Mouse (Mus musculus): ENCODE results near the gene March1. TPM values are rescaled to one million over a fixed set of nuclear protein-coding genes. Genes with fewer than 3 reads are reported as not detected.

The March1 gene
- 0.05 and 0.14 TPM in 2 replicates for polyA plus RNA-seq (2016; fragmentation: Nextera tagmentation; extraction: Ambion mirVana)

GRCm38 (mm10) chr8:65617871-65618751 lies at the start of gene March1:
Gene March1 (plus strand): TSS chr8:65617900.
- Histone ChIP-seq H3K27ac (no peak within 1 kb of the TSS), H3K4me3 (peak within 1 kb of the TSS; percentile 24; the same call in 1 of the 2 replicates), H3K4me1 (no peaks in the 10 kb centered on the region), H3K27me3 (ENCODE audit: insufficient read depth, poor library complexity, severe bottlenecking) (peaks cover 21% of the 10 kb centered on the region), H3K9me3 (no peaks in the 10 kb centered on the region), H3K36me3 (no peaks in the 10 kb centered on the region)
- no peak for DNase-seq (ENCODE audit: low spot score)
- 2% methylated on average over 23 of the region's 23 CpGs for WGBS

- Histone ChIP-seq H3K27ac (no peak overlapping the region), H3K36me3 (no peaks in the 10 kb centered on the region), H3K27me3 (ENCODE audit: insufficient read depth, poor library complexity, severe bottlenecking) (no peaks in the 10 kb centered on the region), H3K4me1 (no peaks in the 10 kb centered on the region), H3K9me3 (peaks cover 2% of the 10 kb centered on the region; the same call in 1 of the 2 replicates), H3K4me3 (no peak overlapping the region)
- DNase-seq (ENCODE audit: low spot score) = no peak
- WGBS = 32% methylated on average over 1 of the region's 1 CpGs
Observed at GRCm38 (mm10) chr8:65586909-65587308, 30.8 kb upstream of the March1 start.

GRCm38 (mm10) chr8:65603241-65603640 lies 14.5 kb upstream of the March1 start:
- no peaks in the 10 kb centered on the region for H3K4me1 ChIP-seq
- 48% methylated on average over 2 of the region's 2 CpGs for WGBS
- H3K27ac ChIP-seq = no peak overlapping the region
- H3K27me3 ChIP-seq (ENCODE audit: insufficient read depth, poor library complexity, severe bottlenecking) = no peaks in the 10 kb centered on the region
- no peaks in the 10 kb centered on the region for H3K36me3 ChIP-seq
- H3K9me3 ChIP-seq = no peaks in the 10 kb centered on the region
- no peak overlapping the region for H3K4me3 ChIP-seq
- DNase-seq (ENCODE audit: low spot score) = no peak

- Histone ChIP-seq H3K4me1 (no peaks in the 10 kb centered on the region), H3K36me3 (no peaks in the 10 kb centered on the region), H3K9me3 (no peaks in the 10 kb centered on the region), H3K27ac (no peak overlapping the region), H3K4me3 (no peak overlapping the region), H3K27me3 (ENCODE audit: insufficient read depth, poor library complexity, severe bottlenecking) (no peaks in the 10 kb centered on the region)
- no peak for DNase-seq (ENCODE audit: low spot score)
- WGBS = 72% methylated on average over 2 of the region's 2 CpGs
Observed at GRCm38 (mm10) chr8:65609509-65609908, 8.2 kb upstream of the March1 start.

GRCm38 (mm10) chr8:65618966-65619365 lies 1.3 kb downstream of the March1 start:
- H3K27me3 ChIP-seq (ENCODE audit: insufficient read depth, poor library complexity, severe bottlenecking) = peaks cover 21% of the 10 kb centered on the region
- no peak overlapping the region for H3K4me3 ChIP-seq
- no peak for DNase-seq (ENCODE audit: low spot score)
- no peaks in the 10 kb centered on the region for H3K36me3 ChIP-seq
- H3K27ac ChIP-seq = no peak overlapping the region
- WGBS = 40% methylated on average over 7 of the region's 7 CpGs
- H3K9me3 ChIP-seq = no peaks in the 10 kb centered on the region
- no peaks in the 10 kb centered on the region for H3K4me1 ChIP-seq

- Histone ChIP-seq H3K9me3 (no peaks in the 10 kb centered on the region), H3K36me3 (no peaks in the 10 kb centered on the region), H3K4me3 (no peak overlapping the region), H3K27me3 (ENCODE audit: insufficient read depth, poor library complexity, severe bottlenecking) (no peaks in the 10 kb centered on the region), H3K27ac (no peak overlapping the region), H3K4me1 (no peaks in the 10 kb centered on the region)
- DNase-seq (ENCODE audit: low spot score) = no peak
Observed at GRCm38 (mm10) chr8:65644931-65645330, 27.2 kb downstream of the March1 start.

GRCm38 (mm10) chr8:65645502-65645901 lies 27.8 kb downstream of the March1 start:
- Histone ChIP-seq H3K4me3 (no peak overlapping the region), H3K4me1 (no peaks in the 10 kb centered on the region), H3K27ac (no peak overlapping the region), H3K9me3 (no peaks in the 10 kb centered on the region), H3K27me3 (ENCODE audit: insufficient read depth, poor library complexity, severe bottlenecking) (no peaks in the 10 kb centered on the region), H3K36me3 (no peaks in the 10 kb centered on the region)
- DNase-seq (ENCODE audit: low spot score) = no peak
- 82% methylated on average over 1 of the region's 1 CpGs for WGBS

GRCm38 (mm10) chr8:65645945-65646344 lies 28.2 kb downstream of the March1 start:
- Histone ChIP-seq H3K27me3 (ENCODE audit: insufficient read depth, poor library complexity, severe bottlenecking) (no peaks in the 10 kb centered on the region), H3K36me3 (no peaks in the 10 kb centered on the region), H3K27ac (no peak overlapping the region), H3K4me3 (no peak overlapping the region), H3K9me3 (no peaks in the 10 kb centered on the region), H3K4me1 (no peaks in the 10 kb centered on the region)
- WGBS = 68% methylated on average over 1 of the region's 1 CpGs
- DNase-seq (ENCODE audit: low spot score) = no peak

GRCm38 (mm10) chr8:65655924-65656323 lies 38.2 kb downstream of the March1 start:
- DNase-seq (ENCODE audit: low spot score) = no peak
- H3K27ac ChIP-seq = no peak overlapping the region
- no peaks in the 10 kb centered on the region for H3K36me3 ChIP-seq
- no peaks in the 10 kb centered on the region for H3K27me3 ChIP-seq (ENCODE audit: insufficient read depth, poor library complexity, severe bottlenecking)
- no peaks in the 10 kb centered on the region for H3K4me1 ChIP-seq
- WGBS = 77% methylated on average over 6 of the region's 6 CpGs
- no peak overlapping the region for H3K4me3 ChIP-seq
- no peaks in the 10 kb centered on the region for H3K9me3 ChIP-seq

GRCm38 (mm10) chr8:65661885-65662284 lies 44.2 kb downstream of the March1 start:
- DNase-seq (ENCODE audit: low spot score) = no peak
- WGBS = 84% methylated on average over 2 of the region's 2 CpGs
- no peaks in the 10 kb centered on the region for H3K36me3 ChIP-seq
- H3K4me3 ChIP-seq = no peak overlapping the region
- H3K4me1 ChIP-seq = no peaks in the 10 kb centered on the region
- no peaks in the 10 kb centered on the region for H3K27me3 ChIP-seq (ENCODE audit: insufficient read depth, poor library complexity, severe bottlenecking)
- H3K27ac ChIP-seq = no peak overlapping the region
- no peaks in the 10 kb centered on the region for H3K9me3 ChIP-seq

GRCm38 (mm10) chr8:65665786-65666185 lies 48.1 kb downstream of the March1 start:
- H3K4me1 ChIP-seq = no peaks in the 10 kb centered on the region
- H3K9me3 ChIP-seq = no peaks in the 10 kb centered on the region
- H3K36me3 ChIP-seq = no peaks in the 10 kb centered on the region
- no peak overlapping the region for H3K4me3 ChIP-seq
- no peaks in the 10 kb centered on the region for H3K27me3 ChIP-seq (ENCODE audit: insufficient read depth, poor library complexity, severe bottlenecking)
- DNase-seq (ENCODE audit: low spot score) = no peak
- H3K27ac ChIP-seq = no peak overlapping the region
- WGBS = 76% methylated on average over 2 of the region's 2 CpGs

GRCm38 (mm10) chr8:65743066-65743465 lies 125.4 kb downstream of the March1 start:
- no peaks in the 10 kb centered on the region for H3K27me3 ChIP-seq (ENCODE audit: insufficient read depth, poor library complexity, severe bottlenecking)
- no peak for DNase-seq (ENCODE audit: low spot score)
- no peak overlapping the region for H3K4me3 ChIP-seq
- H3K4me1 ChIP-seq = no peaks in the 10 kb centered on the region
- no peak overlapping the region for H3K27ac ChIP-seq
- no peaks in the 10 kb centered on the region for H3K9me3 ChIP-seq
- H3K36me3 ChIP-seq = no peaks in the 10 kb centered on the region

- Histone ChIP-seq H3K27me3 (ENCODE audit: insufficient read depth, poor library complexity, severe bottlenecking) (no peaks in the 10 kb centered on the region), H3K36me3 (no peaks in the 10 kb centered on the region), H3K4me3 (no peak overlapping the region), H3K4me1 (no peaks in the 10 kb centered on the region), H3K9me3 (no peaks in the 10 kb centered on the region), H3K27ac (no peak overlapping the region)
- 80% methylated on average over 2 of the region's 2 CpGs for WGBS
- no peak for DNase-seq (ENCODE audit: low spot score)
Observed at GRCm38 (mm10) chr8:65775815-65776214, 158.1 kb downstream of the March1 start.

- no peaks in the 10 kb centered on the region for H3K36me3 ChIP-seq
- no peaks in the 10 kb centered on the region for H3K9me3 ChIP-seq
- DNase-seq (ENCODE audit: low spot score) = no peak
- WGBS = 70% methylated on average over 5 of the region's 5 CpGs
- H3K27ac ChIP-seq = no peak overlapping the region
- H3K4me3 ChIP-seq = no peak overlapping the region
- H3K4me1 ChIP-seq = no peaks in the 10 kb centered on the region
- no peaks in the 10 kb centered on the region for H3K27me3 ChIP-seq (ENCODE audit: insufficient read depth, poor library complexity, severe bottlenecking)
Observed at GRCm38 (mm10) chr8:65781156-65781555, 163.5 kb downstream of the March1 start.
